Mouse (Mus musculus) cerebellum, adult 2 months (tissue): ENCODE measurements at regions not wholly inside any gene's neighbourhood (a gene's known extent, or its start where the extent isn't known, plus 50 kb on each side); places are given as distances from the start of the nearest gene placed in this dataset.

Experiments
- CTCF ChIP-seq: fragments of 200-500 bp; IDR thresholded peaks from 2 replicates; pipeline ENCODE4 v1.5.1; 2011; ENCODE audit warnings: low read depth, mild to moderate bottlenecking, control low read depth, low read length, moderate library complexity, borderline replicate concordance; ENCODE audit not compliant: insufficient read depth
- POLR2A ChIP-seq: fragments of 200-500 bp; IDR thresholded peaks from 2 replicates; pipeline ENCODE4 v1.6.1; 2011; ENCODE audit warnings: low read length, control low read depth, borderline replicate concordance; ENCODE audit not compliant: insufficient read depth

DNA sequence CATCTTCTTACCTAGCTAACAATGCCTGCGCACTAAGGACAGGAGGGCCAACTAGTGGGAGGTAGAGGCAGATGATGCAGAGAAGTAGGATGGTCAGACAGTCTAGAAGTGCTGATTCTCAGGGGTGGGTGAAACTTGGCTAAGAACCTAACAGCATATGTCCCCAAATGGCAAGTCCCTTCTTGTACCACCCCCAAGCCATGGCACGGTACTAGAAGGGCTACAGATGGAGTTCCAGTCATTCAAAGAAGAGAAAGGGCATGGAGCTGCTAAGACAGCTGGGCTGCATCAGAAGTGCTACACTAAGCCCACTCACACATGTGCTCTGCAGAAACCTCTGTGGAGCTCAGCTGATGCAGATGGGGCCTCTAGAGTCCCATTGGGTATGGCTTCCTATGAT lies 2078.8 kb upstream of the Lrrc6 start:
- TF ChIP-seq CTCF = no peak
- TF ChIP-seq POLR2A = no peak
